Mouse (Mus musculus): ENCODE measurements around the gene Arhgap42. TPM values are rescaled to one million over a fixed set of nuclear protein-coding genes. Genes with fewer than 3 reads are reported as not detected.

Gene Arhgap42
- polyA plus RNA-seq, 1 experiment, result 1.4 TPM

DNA sequence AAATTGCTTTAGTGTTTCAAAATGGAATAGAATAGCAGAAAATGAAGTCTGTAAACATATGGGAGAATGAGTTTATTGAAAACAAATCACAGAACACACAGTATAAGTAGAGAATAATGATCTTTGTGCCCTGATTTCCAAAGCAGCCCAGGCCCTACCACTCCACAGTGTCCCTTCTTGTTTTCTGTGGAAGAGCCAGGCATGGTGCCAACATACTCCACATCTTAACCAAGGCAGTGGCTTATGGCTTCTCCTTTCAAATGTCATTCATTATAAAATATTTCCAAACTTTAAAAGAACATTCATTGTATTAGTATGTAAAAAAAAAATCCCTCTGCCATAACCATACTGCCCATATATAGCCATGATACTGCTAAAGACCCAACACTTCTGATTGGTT, 42.9 kb downstream of the Arhgap42 start:
- no peak for TF ChIP-seq CTCF (IDR thresholded peaks at IDR 0.05; ENCODE audit: extremely low read depth, insufficient read depth, insufficient read length, insufficient replicate concordance)
- no peak for TF ChIP-seq POLR2A (IDR thresholded peaks at IDR 0.05; ENCODE audit: low read depth, low read length)
- no peaks in the 10 kb centered on the region for H3K36me3 ChIP-seq (ENCODE audit: control insufficient read depth, insufficient read depth, low read length)
- H3K27me3 ChIP-seq (ENCODE audit: control insufficient read depth, insufficient read depth, low read length), result no peaks in the 10 kb centered on the region
- no peak overlapping the region for H3K4me3 ChIP-seq (ENCODE audit: extremely low read depth, insufficient read depth, insufficient read length)
- no peaks in the 10 kb centered on the region for H3K4me1 ChIP-seq (ENCODE audit: control insufficient read depth, insufficient read depth, insufficient read length)
- DNase-seq (ENCODE audit: low read depth in 1 of 2, low spot score in 2 of 2), result no peak
- H3K27ac ChIP-seq (ENCODE audit: insufficient read depth, low read length), result no peak overlapping the region

DNA sequence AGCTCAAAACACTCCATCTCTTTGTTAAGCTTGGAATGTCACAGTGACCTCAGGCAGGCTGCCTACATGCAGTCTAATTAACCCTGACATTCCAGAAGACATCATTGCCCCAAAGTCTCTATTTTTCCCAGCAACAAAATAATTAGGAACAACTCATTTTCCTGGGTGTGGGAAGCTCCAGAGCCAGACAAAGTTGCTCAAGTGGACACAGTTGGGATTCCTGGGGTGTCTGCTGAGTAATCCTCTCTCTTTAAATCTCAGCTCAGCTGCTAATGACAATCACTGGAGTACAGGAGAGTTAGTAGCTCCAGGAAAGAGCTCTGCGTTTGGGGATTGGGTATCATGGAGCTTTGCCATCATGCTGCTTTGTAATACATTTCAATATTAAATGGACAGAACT, 44.4 kb downstream of the Arhgap42 start:
- Histone ChIP-seq H3K27ac (ENCODE audit: insufficient read depth, low read length) (no peak overlapping the region), H3K27me3 (ENCODE audit: control insufficient read depth, insufficient read depth, low read length) (no peaks in the 10 kb centered on the region), H3K4me1 (ENCODE audit: control insufficient read depth, insufficient read depth, insufficient read length) (no peaks in the 10 kb centered on the region), H3K4me3 (ENCODE audit: extremely low read depth, insufficient read depth, insufficient read length) (no peak overlapping the region), H3K36me3 (ENCODE audit: control insufficient read depth, insufficient read depth, low read length) (no peaks in the 10 kb centered on the region)
- DNase-seq (ENCODE audit: low read depth in 1 of 2, low spot score in 2 of 2), result no peak
- WGBS, result 85% methylated on average over 1 of the region's 1 CpGs
- TF ChIP-seq POLR2A (IDR thresholded peaks at IDR 0.05; ENCODE audit: low read depth, low read length), result no peak
- TF ChIP-seq CTCF (IDR thresholded peaks at IDR 0.05; ENCODE audit: extremely low read depth, insufficient read depth, insufficient read length, insufficient replicate concordance), result no peak

- H3K4me1 ChIP-seq (ENCODE audit: control insufficient read depth, insufficient read depth, insufficient read length), result no peaks in the 10 kb centered on the region
- WGBS, result 87% methylated on average over 4 of the region's 4 CpGs
- TF ChIP-seq POLR2A (IDR thresholded peaks at IDR 0.05; ENCODE audit: low read depth, low read length) (no peak), CTCF (IDR thresholded peaks at IDR 0.05; ENCODE audit: extremely low read depth, insufficient read depth, insufficient read length, insufficient replicate concordance) (no peak)
- H3K27ac ChIP-seq (ENCODE audit: insufficient read depth, low read length), result no peak overlapping the region
- no peak for DNase-seq (ENCODE audit: low read depth in 1 of 2, low spot score in 2 of 2)
- H3K4me3 ChIP-seq (ENCODE audit: extremely low read depth, insufficient read depth, insufficient read length), result no peak overlapping the region
- no peaks in the 10 kb centered on the region for H3K27me3 ChIP-seq (ENCODE audit: control insufficient read depth, insufficient read depth, low read length)
- no peaks in the 10 kb centered on the region for H3K36me3 ChIP-seq (ENCODE audit: control insufficient read depth, insufficient read depth, low read length)
Measured at GRCm38 (mm10) chr9:9192716-9193115, 46.2 kb downstream of the Arhgap42 start.

DNA sequence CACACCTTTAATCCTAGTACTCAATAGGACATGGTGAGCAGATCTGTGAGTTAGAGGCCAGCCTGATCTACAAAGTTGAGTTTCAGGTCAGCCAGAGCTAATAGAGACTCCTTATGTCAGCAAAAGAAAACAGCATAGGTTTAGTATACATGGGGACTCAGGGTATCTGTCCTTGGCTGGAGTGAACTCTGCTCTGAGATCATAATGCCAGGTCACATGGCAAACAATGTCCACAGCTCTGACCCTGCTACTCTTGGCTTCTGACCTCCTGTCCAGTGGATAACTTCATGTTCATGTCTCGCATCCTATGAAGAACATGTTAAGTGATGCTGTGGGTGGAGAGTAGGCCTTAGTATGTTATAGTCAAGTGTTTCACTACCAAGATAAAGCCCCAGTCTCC, 48.1 kb downstream of the Arhgap42 start:
- Histone ChIP-seq H3K27ac (ENCODE audit: insufficient read depth, low read length) (no peak overlapping the region), H3K4me1 (ENCODE audit: control insufficient read depth, insufficient read depth, insufficient read length) (no peaks in the 10 kb centered on the region), H3K36me3 (ENCODE audit: control insufficient read depth, insufficient read depth, low read length) (no peaks in the 10 kb centered on the region), H3K27me3 (ENCODE audit: control insufficient read depth, insufficient read depth, low read length) (no peaks in the 10 kb centered on the region), H3K4me3 (ENCODE audit: extremely low read depth, insufficient read depth, insufficient read length) (no peak overlapping the region)
- TF ChIP-seq POLR2A (IDR thresholded peaks at IDR 0.05; ENCODE audit: low read depth, low read length) (no peak), CTCF (IDR thresholded peaks at IDR 0.05; ENCODE audit: extremely low read depth, insufficient read depth, insufficient read length, insufficient replicate concordance) (no peak)
- 90% methylated on average over 1 of the region's 1 CpGs for WGBS
- DNase-seq (ENCODE audit: low read depth in 1 of 2, low spot score in 2 of 2), result no peak

DNA sequence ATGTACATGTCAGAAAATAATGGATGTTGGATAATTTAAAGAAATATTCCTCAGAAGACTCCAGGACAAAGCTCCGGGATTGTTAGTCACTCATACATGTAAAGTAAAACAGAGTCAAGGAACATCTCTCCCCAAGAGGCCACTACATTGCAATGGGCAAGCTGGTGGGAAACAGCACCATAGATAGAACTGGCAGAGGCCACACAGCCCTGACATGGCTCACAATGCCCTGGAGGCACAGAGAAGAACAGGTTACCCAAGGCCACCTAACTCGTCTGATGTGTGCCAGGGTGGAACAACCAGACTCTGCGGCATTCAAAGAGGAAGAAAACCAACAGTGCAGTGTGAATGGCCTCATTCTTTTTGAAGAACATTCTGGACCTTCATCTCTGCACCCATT, 50.7 kb downstream of the Arhgap42 start:
- no peak for TF ChIP-seq CTCF (IDR thresholded peaks at IDR 0.05; ENCODE audit: extremely low read depth, insufficient read depth, insufficient read length, insufficient replicate concordance)
- no peak for TF ChIP-seq POLR2A (IDR thresholded peaks at IDR 0.05; ENCODE audit: low read depth, low read length)
- H3K4me3 ChIP-seq (ENCODE audit: extremely low read depth, insufficient read depth, insufficient read length), result no peak overlapping the region
- H3K4me1 ChIP-seq (ENCODE audit: control insufficient read depth, insufficient read depth, insufficient read length), result no peaks in the 10 kb centered on the region
- H3K27me3 ChIP-seq (ENCODE audit: control insufficient read depth, insufficient read depth, low read length), result no peaks in the 10 kb centered on the region
- WGBS, result 88% methylated on average over 3 of the region's 3 CpGs
- no peak for DNase-seq (ENCODE audit: low read depth in 1 of 2, low spot score in 2 of 2)
- H3K36me3 ChIP-seq (ENCODE audit: control insufficient read depth, insufficient read depth, low read length), result no peaks in the 10 kb centered on the region
- no peak overlapping the region for H3K27ac ChIP-seq (ENCODE audit: insufficient read depth, low read length)

- no peak for TF ChIP-seq CTCF (IDR thresholded peaks at IDR 0.05; ENCODE audit: extremely low read depth, insufficient read depth, insufficient read length, insufficient replicate concordance)
- no peak for TF ChIP-seq POLR2A (IDR thresholded peaks at IDR 0.05; ENCODE audit: low read depth, low read length)
- 83% methylated on average over 4 of the region's 4 CpGs for WGBS
- H3K27ac ChIP-seq (ENCODE audit: insufficient read depth, low read length), result no peak overlapping the region
- no peaks in the 10 kb centered on the region for H3K27me3 ChIP-seq (ENCODE audit: control insufficient read depth, insufficient read depth, low read length)
- no peaks in the 10 kb centered on the region for H3K36me3 ChIP-seq (ENCODE audit: control insufficient read depth, insufficient read depth, low read length)
- H3K4me3 ChIP-seq (ENCODE audit: extremely low read depth, insufficient read depth, insufficient read length), result no peak overlapping the region
- no peak for DNase-seq (ENCODE audit: low read depth in 1 of 2, low spot score in 2 of 2)
- no peaks in the 10 kb centered on the region for H3K4me1 ChIP-seq (ENCODE audit: control insufficient read depth, insufficient read depth, insufficient read length)
Measured at GRCm38 (mm10) chr9:9177745-9178144, 61.2 kb downstream of the Arhgap42 start.

DNA sequence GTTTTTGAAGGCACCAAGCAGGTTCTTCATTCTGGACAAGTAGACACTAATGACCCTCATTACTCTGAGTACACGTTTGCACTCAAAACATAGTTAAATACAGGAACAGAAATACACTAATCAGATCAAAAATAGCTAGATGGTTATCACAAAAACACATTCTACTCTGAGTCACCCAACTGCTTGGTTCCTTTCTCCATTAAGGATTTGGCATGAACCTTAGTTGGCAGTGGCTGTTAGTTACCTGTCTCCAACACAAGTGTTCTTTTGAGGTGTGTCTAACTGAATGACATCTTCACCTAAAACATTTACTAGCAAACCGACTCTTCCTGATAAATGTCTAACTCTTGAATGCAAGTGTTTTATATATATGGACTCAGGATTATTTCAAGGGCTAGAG, 64.0 kb downstream of the Arhgap42 start:
- DNase-seq (ENCODE audit: low read depth in 1 of 2, low spot score in 2 of 2), result no peak
- Histone ChIP-seq H3K27me3 (ENCODE audit: control insufficient read depth, insufficient read depth, low read length) (no peaks in the 10 kb centered on the region), H3K36me3 (ENCODE audit: control insufficient read depth, insufficient read depth, low read length) (no peaks in the 10 kb centered on the region), H3K27ac (ENCODE audit: insufficient read depth, low read length) (no peak overlapping the region), H3K4me1 (ENCODE audit: control insufficient read depth, insufficient read depth, insufficient read length) (no peaks in the 10 kb centered on the region), H3K4me3 (ENCODE audit: extremely low read depth, insufficient read depth, insufficient read length) (no peak overlapping the region)
- TF ChIP-seq POLR2A (IDR thresholded peaks at IDR 0.05; ENCODE audit: low read depth, low read length), result no peak
- TF ChIP-seq CTCF (IDR thresholded peaks at IDR 0.05; ENCODE audit: extremely low read depth, insufficient read depth, insufficient read length, insufficient replicate concordance), result no peak
- 63% methylated on average over 2 of the region's 2 CpGs for WGBS
